7 mouse cellular contexts compared by ENCODE assay signal in the genomic region with DNA sequence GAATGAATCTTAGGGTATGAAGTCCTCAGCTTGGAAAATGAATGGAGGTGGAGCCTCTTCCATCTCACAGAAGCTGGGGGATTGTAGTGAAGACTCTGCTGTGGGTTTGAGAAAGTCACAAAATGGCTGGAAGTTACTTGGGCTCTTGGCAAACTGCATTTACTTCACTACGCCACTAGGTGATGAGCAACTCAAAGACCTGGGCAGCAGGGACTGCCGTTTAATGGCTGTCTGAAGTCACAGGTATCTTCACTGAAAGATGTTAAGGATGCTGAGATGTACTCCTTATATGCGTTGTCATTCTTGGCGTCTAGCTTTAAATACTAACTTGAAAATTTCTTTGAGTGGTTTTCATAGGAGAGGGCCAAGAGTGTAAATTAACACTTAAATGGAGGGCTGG. TPM values are rescaled to one million over a fixed set of nuclear protein-coding genes. Genes with fewer than 3 reads are reported as not detected.
DNase-seq lines count a peak whose midpoint lies in the region; ATAC-seq and TF ChIP-seq lines count a peak whose summit lies in the region.

No protein-coding gene starts in this region.

- H3K27ac ChIP-seq in limb, embryonic 14.5 days (replicated peaks; ENCODE audit: low read depth, low read length) = no peak overlapping the region
- H3K27ac ChIP-seq in limb, embryonic 10.5 days = no peak overlapping the region
- no peak overlapping the region for H3K27ac ChIP-seq in cerebellum, adult 2 months (ENCODE audit: insufficient read depth, low read length)
- H3K27ac ChIP-seq in thymus, adult 2 months (ENCODE audit: control insufficient read depth, insufficient read depth, low read length) = no peak overlapping the region

- ATAC-seq in limb, embryonic 14.5 days (ENCODE audit: low FRiP score, low read depth) = no peak
- no peak for ATAC-seq in G1E (ENCODE audit: extremely low read depth, insufficient number of reproducible peaks, low FRiP score, poor library complexity, severe bottlenecking)

- H3K4me1 ChIP-seq in limb, embryonic 14.5 days (ENCODE audit: control insufficient read depth, insufficient read depth, low read length) = no peaks in the 10 kb centered on the region
- no peaks in the 10 kb centered on the region for H3K4me1 ChIP-seq in limb, embryonic 10.5 days
- H3K4me1 ChIP-seq in G1E (ENCODE audit: insufficient read depth, low read depth, low read length) = peaks cover 8% of the 10 kb centered on the region; the same call in 1 of the 2 replicates
- H3K4me1 ChIP-seq in cerebellum, adult 2 months (ENCODE audit: control insufficient read depth, insufficient read depth, low read length) = no peaks in the 10 kb centered on the region; the same call in 1 of the 2 replicates
- H3K4me1 ChIP-seq in thymus, adult 2 months (replicated peaks; ENCODE audit: control insufficient read depth, insufficient read depth, low read length) = no peaks in the 10 kb centered on the region

- H3K9ac ChIP-seq in limb, embryonic 14.5 days (ENCODE audit: low read depth, low read length, severe bottlenecking) = no peak overlapping the region

- peak; percentile 49 for DNase-seq in limb, embryonic 14.5 days (ENCODE audit: low spot score)
- DNase-seq in limb, embryonic 10.5 days (ENCODE audit: low spot score) = no peak
- peak; percentile 20 for DNase-seq in G1E (ENCODE audit: low spot score)
- peak; percentile 46 to 65 for DNase-seq in cerebellum, adult 2 months
- peak; percentile 27 to 55 for DNase-seq in kidney, postnatal 25 days
- peak; percentile 16 for DNase-seq in thymus, adult 2 months
- no peak for DNase-seq in urinary bladder, postnatal 10 days (ENCODE audit: low spot score)

- no peak overlapping the region for H3K4me3 ChIP-seq in limb, embryonic 14.5 days (replicated peaks; ENCODE audit: low read length)
- H3K4me3 ChIP-seq in limb, embryonic 10.5 days = no peak overlapping the region
- H3K4me3 ChIP-seq in G1E (ENCODE audit: low read depth, low read length) = no peak overlapping the region
- no peak overlapping the region for H3K4me3 ChIP-seq in cerebellum, adult 2 months (replicated peaks; ENCODE audit: insufficient read depth, low read depth, low read length)
- no peak overlapping the region for H3K4me3 ChIP-seq in thymus, adult 2 months (ENCODE audit: control insufficient read depth, insufficient read depth, low read length)

- no peak overlapping the region for H3K4me2 ChIP-seq in limb, embryonic 14.5 days (replicated peaks; ENCODE audit: low read depth, low read length, severe bottlenecking)

- WGBS in limb, embryonic 14.5 days = 52% methylated on average over 4 of the region's 4 CpGs
- WGBS in limb, embryonic 10.5 days = 52% methylated on average over 4 of the region's 4 CpGs
- 36% methylated on average over 4 of the region's 4 CpGs for WGBS in cerebellum, adult 2 months
- 54% methylated on average over 4 of the region's 4 CpGs for WGBS in thymus, adult 2 months

- peak; percentile 78 for TF ChIP-seq CTCF in G1E (IDR thresholded peaks at IDR 0.05; ENCODE audit: low read depth, low read length)
- TF ChIP-seq CTCF in cerebellum, adult 2 months (IDR thresholded peaks at IDR 0.05; ENCODE audit: borderline replicate concordance, insufficient read depth, low read depth, low read length) = peak; percentile 90
- no peak for TF ChIP-seq CTCF in thymus, adult 2 months (IDR thresholded peaks at IDR 0.05; ENCODE audit: borderline replicate concordance, control insufficient read depth, extremely low read depth, insufficient read depth, low read length, poor library complexity)

- no peak for TF ChIP-seq POLR2A in limb, embryonic 14.5 days (IDR thresholded peaks at IDR 0.05; ENCODE audit: borderline replicate concordance, extremely low read depth, insufficient read depth, insufficient read length)
- no peak for TF ChIP-seq POLR2A in cerebellum, adult 2 months (IDR thresholded peaks at IDR 0.05; ENCODE audit: borderline replicate concordance, insufficient read depth, low read length)
- no peak for TF ChIP-seq POLR2A in thymus, adult 2 months (IDR thresholded peaks at IDR 0.05; ENCODE audit: control insufficient read depth, extremely low read depth, insufficient read depth, low read length, poor library complexity)

- H3K36me3 ChIP-seq in limb, embryonic 14.5 days (ENCODE audit: control insufficient read depth, insufficient read depth, low read length) = peaks cover 71% of the 10 kb centered on the region
- H3K36me3 ChIP-seq in limb, embryonic 10.5 days = peaks cover 92% of the 10 kb centered on the region
- H3K36me3 ChIP-seq in G1E (replicated peaks) = peaks cover 73% of the 10 kb centered on the region
- H3K36me3 ChIP-seq in thymus, adult 2 months (ENCODE audit: control insufficient read depth, insufficient read depth, low read length) = peaks cover 10% of the 10 kb centered on the region

- H3K9me3 ChIP-seq in limb, embryonic 14.5 days (ENCODE audit: control insufficient read depth, low read length) = no peaks in the 10 kb centered on the region
- H3K9me3 ChIP-seq in limb, embryonic 10.5 days (replicated peaks) = no peaks in the 10 kb centered on the region
- H3K9me3 ChIP-seq in G1E (replicated peaks) = no peaks in the 10 kb centered on the region

- no peaks in the 10 kb centered on the region for H3K27me3 ChIP-seq in limb, embryonic 14.5 days (ENCODE audit: control insufficient read depth, insufficient read depth, low read length)
- H3K27me3 ChIP-seq in limb, embryonic 10.5 days (ENCODE audit: low read depth, poor library complexity, severe bottlenecking) = no peaks in the 10 kb centered on the region
- no peaks in the 10 kb centered on the region for H3K27me3 ChIP-seq in G1E (ENCODE audit: insufficient read depth, low read length)
- H3K27me3 ChIP-seq in cerebellum, adult 2 months (ENCODE audit: control insufficient read depth, insufficient read depth, low read length) = no peaks in the 10 kb centered on the region
- H3K27me3 ChIP-seq in thymus, adult 2 months (ENCODE audit: control insufficient read depth, insufficient read depth, low read length) = no peaks in the 10 kb centered on the region

RNA-seq across cellular contexts. Expression of gene Pcbp1, which starts 19.1 kb away (rescaled TPM):
- 333 and 395 TPM in 2 replicates for polyA plus RNA-seq in limb, embryonic 14.5 days (2012; rRNA removed)
- 445 and 455 TPM in 2 replicates for polyA plus RNA-seq in limb, embryonic 14.5 days (2014; fragmentation: Nextera tagmentation; extraction: Ambion mirVana)
- polyA plus RNA-seq in limb, embryonic 10.5 days (2016; fragmentation: Nextera tagmentation; extraction: Ambion mirVana) = 562 and 618 TPM in 2 replicates
- total RNA-seq in G1E (2014; fragmentation: Nextera tagmentation) (190 and 191 TPM in 2 replicates), G1E (2017) (94.9 and 101 TPM in 2 replicates)
- 1,039 and 1,367 TPM in 2 replicates for polyA plus RNA-seq in G1E (2012)
- polyA plus RNA-seq in cerebellum, adult 2 months (2012; rRNA removed) = 179 and 186 TPM in 2 replicates
- 291 and 363 TPM in 2 replicates for polyA plus RNA-seq in thymus, adult 2 months (2012; rRNA removed)

Comparison
In these comparisons a context has a peak if more than half of its experiments do, and no peak if none do; other contexts are left out.
1. DNase-seq: peak in limb, embryonic 14.5 days (single experiment), G1E (single experiment), cerebellum, adult 2 months (2 of 2), kidney, postnatal 25 days (2 of 2) and thymus, adult 2 months (single experiment); none in limb, embryonic 10.5 days (single experiment) and urinary bladder, postnatal 10 days (single experiment).